Mouse (Mus musculus): ENCODE results near the gene Coq5.

The Coq5 gene

GRCm38 (mm10) chr5:115279226-115280049 lies at the start of gene Coq5:
TSS of gene Coq5 (plus strand) at chr5:115279666.
- DNase-seq (ENCODE audit: low read depth), result peak; percentile 90

GRCm38 (mm10) chr5:115230830-115231551 lies 48.5 kb upstream of the Coq5 start:
- no peak for DNase-seq (ENCODE audit: low read depth)

- peak; percentile 29 for DNase-seq (ENCODE audit: low read depth)
Measured at GRCm38 (mm10) chr5:115231552-115232120, 47.8 kb upstream of the Coq5 start.

- no peak for DNase-seq (ENCODE audit: low read depth)
Measured at GRCm38 (mm10) chr5:115232516-115232915, 47.0 kb upstream of the Coq5 start.

- peak; percentile 15 for DNase-seq (ENCODE audit: low read depth)
Measured at GRCm38 (mm10) chr5:115233031-115233780, 46.3 kb upstream of the Coq5 start.

- peak; percentile 27 for DNase-seq (ENCODE audit: low read depth)
Measured at GRCm38 (mm10) chr5:115234519-115234918, 44.9 kb upstream of the Coq5 start.

- DNase-seq (ENCODE audit: low read depth), result peak; percentile 86
Measured at GRCm38 (mm10) chr5:115235323-115235771, 44.1 kb upstream of the Coq5 start.

GRCm38 (mm10) chr5:115235786-115236263 lies 43.6 kb upstream of the Coq5 start, which contains the start of gene Pop5:
TSS of gene Pop5 (plus strand) at chr5:115235836.
- DNase-seq (ENCODE audit: low read depth), result peak; percentile 93

GRCm38 (mm10) chr5:115237803-115238728 lies 41.4 kb upstream of the Coq5 start:
- DNase-seq (ENCODE audit: low read depth), result peak; percentile 95

GRCm38 (mm10) chr5:115238729-115239195 lies 40.7 kb upstream of the Coq5 start:
- DNase-seq (ENCODE audit: low read depth), result peak; percentile 51

- no peak for DNase-seq (ENCODE audit: low read depth)
Measured at GRCm38 (mm10) chr5:115240191-115240590, 39.3 kb upstream of the Coq5 start.

- DNase-seq (ENCODE audit: low read depth), result no peak
Measured at GRCm38 (mm10) chr5:115255472-115255871, 24.0 kb upstream of the Coq5 start.

- DNase-seq (ENCODE audit: low read depth), result no peak
Measured at GRCm38 (mm10) chr5:115256909-115257546, 22.4 kb upstream of the Coq5 start.

- DNase-seq (ENCODE audit: low read depth), result no peak
Measured at GRCm38 (mm10) chr5:115260356-115260755, 19.1 kb upstream of the Coq5 start.

GRCm38 (mm10) chr5:115261141-115261540 lies 18.3 kb upstream of the Coq5 start:
- no peak for DNase-seq (ENCODE audit: low read depth)

- DNase-seq (ENCODE audit: low read depth), result peak; percentile 34
Measured at GRCm38 (mm10) chr5:115261880-115262279, 17.6 kb upstream of the Coq5 start.

GRCm38 (mm10) chr5:115262502-115263291 lies 16.8 kb upstream of the Coq5 start:
- peak; percentile 10 for DNase-seq (ENCODE audit: low read depth)

GRCm38 (mm10) chr5:115266340-115266739 lies 13.1 kb upstream of the Coq5 start:
- DNase-seq (ENCODE audit: low read depth), result no peak

GRCm38 (mm10) chr5:115266787-115267468 lies 12.5 kb upstream of the Coq5 start:
- DNase-seq (ENCODE audit: low read depth), result no peak

Measured in induced T-regulatory cell, adult 2 months (primary cell).